Mouse (Mus musculus) G1E (cell line): ENCODE measurements around the gene Plxna4.

Experiments
- CTCF ChIP-seq: IDR thresholded peaks from 2 replicates; pipeline ENCODE4 v1.5.1; 2012; ENCODE audit warnings: low read depth, low read length, inconsistent platforms, mixed read lengths
- GATA1 ChIP-seq: IDR thresholded peaks from 2 replicates; pipeline ENCODE4 v1.6.1; 2012; ENCODE audit warnings: borderline replicate concordance, low read length, inconsistent platforms, mixed read lengths
- GATA2 ChIP-seq: IDR thresholded peaks from 2 replicates; pipeline ENCODE4 v1.6.1; 2012; ENCODE audit warnings: low read depth, low read length, inconsistent platforms, borderline replicate concordance

GRCm38 (mm10) chr6:32271463-32271862 is 316.5 kb downstream of the Plxna4 start:
- TF ChIP-seq CTCF (no peak), GATA2 (no peak), GATA1 (no peak)
